Mouse (Mus musculus) MEL (cell line): ENCODE results near the gene Enpp6.

Experiments used
- NRF1 ChIP-seq: IDR thresholded peaks from 2 replicates; pipeline ENCODE4 v1.6.1; 2014; ENCODE audit warnings: low read depth, mild to moderate bottlenecking, inconsistent platforms, low read length, improper control_type of control experiment, moderate library complexity; ENCODE audit not compliant: poor library complexity, insufficient read depth, severe bottlenecking
- POLR2AphosphoS2 ChIP-seq: IDR thresholded peaks from 2 replicates; pipeline ENCODE4 v1.6.1; 2011; ENCODE audit warnings: low read length, improper control_type of control experiment

- TF ChIP-seq POLR2AphosphoS2 (no peak), NRF1 (no peak)
Measured at GRCm38 (mm10) chr8:47028474-47028873, 41.8 kb downstream of the Enpp6 start.
